Mouse (Mus musculus): Measurements from ENCODE around the gene Galk1. TPM values are rescaled to one million over a fixed set of nuclear protein-coding genes. Genes with fewer than 3 reads are reported as not detected.

The Galk1 gene
- polyA plus RNA-seq, 1 experiment from 2014 or later: 128 TPM

DNA sequence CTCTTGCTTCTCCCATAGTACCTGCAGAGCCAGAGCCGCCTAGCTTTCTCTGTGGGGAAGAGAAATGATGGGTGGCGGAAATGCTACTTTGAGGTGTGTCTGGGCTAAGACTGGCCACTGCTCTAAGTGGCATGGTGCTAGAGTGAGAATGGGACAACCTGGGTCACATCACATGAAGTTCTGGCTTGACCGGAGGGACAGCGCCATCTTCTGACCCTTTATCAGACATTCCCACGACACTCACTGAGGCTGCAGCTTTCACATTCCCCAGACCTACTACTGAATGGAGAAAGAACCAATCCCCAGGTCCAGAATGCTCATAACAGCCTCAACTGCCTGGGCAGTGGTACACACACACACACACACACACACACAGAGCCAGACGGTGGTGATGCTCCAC is 5.6 kb upstream of the Galk1 start:
- no peak overlapping the region for H3K4me2 ChIP-seq (ENCODE audit: low read length)
- no peak overlapping the region for H3K27ac ChIP-seq (replicated peaks in 1 of 2; ENCODE audit: control insufficient read depth in 1 of 2, insufficient read depth in 1 of 2, low read depth in 2 of 2, low read length in 2 of 2)
- no peak for ATAC-seq (ENCODE audit: insufficient number of reproducible peaks, insufficient read depth, low FRiP score, low read depth)
- no peak overlapping the region for H3K9ac ChIP-seq (ENCODE audit: low read length)
- H3K9me3 ChIP-seq (ENCODE audit: control insufficient read depth, low read length): no peaks in the 10 kb centered on the region
- 20% methylated on average over 6 of the region's 6 CpGs for WGBS
- H3K27me3 ChIP-seq (ENCODE audit: control insufficient read depth, insufficient read depth, low read length): no peaks in the 10 kb centered on the region
- H3K4me1 ChIP-seq (ENCODE audit: control insufficient read depth in 2 of 2, insufficient read depth in 2 of 2, low read length in 2 of 2): peaks cover under 1 to 12% of the 10 kb centered on the region in 2 experiments; a peak in 2 of 4 replicates
- H3K36me3 ChIP-seq (ENCODE audit: control insufficient read depth, insufficient read depth, low read length): peaks cover 19% of the 10 kb centered on the region
- no peak overlapping the region for H3K4me3 ChIP-seq (ENCODE audit: control insufficient read depth in 1 of 2, insufficient read depth in 1 of 2, low read depth in 1 of 2, low read length in 2 of 2)

- no peak for ATAC-seq (ENCODE audit: insufficient number of reproducible peaks, insufficient read depth, low FRiP score, low read depth)
- Histone ChIP-seq H3K9me3 (ENCODE audit: control insufficient read depth, low read length) (no peaks in the 10 kb centered on the region), H3K4me3 (ENCODE audit: control insufficient read depth in 1 of 2, insufficient read depth in 1 of 2, low read depth in 1 of 2, low read length in 2 of 2) (no peak overlapping the region), H3K4me2 (ENCODE audit: low read length) (no peak overlapping the region), H3K9ac (ENCODE audit: low read length) (no peak overlapping the region), H3K27me3 (ENCODE audit: control insufficient read depth, insufficient read depth, low read length) (no peaks in the 10 kb centered on the region), H3K36me3 (ENCODE audit: control insufficient read depth, insufficient read depth, low read length) (peaks cover 10% of the 10 kb centered on the region), H3K27ac (replicated peaks in 1 of 2; ENCODE audit: control insufficient read depth in 1 of 2, insufficient read depth in 1 of 2, low read depth in 2 of 2, low read length in 2 of 2) (no peak overlapping the region; a peak in 1 of 4 replicates), H3K4me1 (ENCODE audit: control insufficient read depth in 2 of 2, insufficient read depth in 2 of 2, low read length in 2 of 2) (peaks cover 7 to 9% of the 10 kb centered on the region in 2 experiments)
- 59% methylated on average over 8 of the region's 8 CpGs for WGBS
These were observed 2.3 kb upstream of the Galk1 start for GRCm38 (mm10) chr11:116014821-116015220.

GRCm38 (mm10) chr11:116011529-116012261 is 824 bp downstream of the Galk1 start:
- H3K27me3 ChIP-seq (ENCODE audit: control insufficient read depth, insufficient read depth, low read length): no peaks in the 10 kb centered on the region
- ATAC-seq (ENCODE audit: insufficient number of reproducible peaks, insufficient read depth, low FRiP score, low read depth): no peak; the same call in 1 of the 2 replicates
- peaks cover 41% of the 10 kb centered on the region for H3K36me3 ChIP-seq (ENCODE audit: control insufficient read depth, insufficient read depth, low read length)
- H3K4me1 ChIP-seq (ENCODE audit: control insufficient read depth in 2 of 2, insufficient read depth in 2 of 2, low read length in 2 of 2): peaks cover 7 to 9% of the 10 kb centered on the region in 2 experiments
- peak overlapping the region; percentile 55 to 75 for H3K27ac ChIP-seq (replicated peaks in 1 of 2; ENCODE audit: control insufficient read depth in 1 of 2, insufficient read depth in 1 of 2, low read depth in 2 of 2, low read length in 2 of 2)
- peak overlapping the region; percentile 52 to 68 for H3K4me3 ChIP-seq (ENCODE audit: control insufficient read depth in 1 of 2, insufficient read depth in 1 of 2, low read depth in 1 of 2, low read length in 2 of 2)
- H3K9me3 ChIP-seq (ENCODE audit: control insufficient read depth, low read length): no peaks in the 10 kb centered on the region
- H3K4me2 ChIP-seq (ENCODE audit: low read length): peak overlapping the region; percentile 68
- WGBS: 23% methylated on average over 13 of the region's 14 CpGs
- peak overlapping the region; percentile 73 for H3K9ac ChIP-seq (ENCODE audit: low read length)

- Histone ChIP-seq H3K27ac (replicated peaks in 1 of 2; ENCODE audit: control insufficient read depth in 1 of 2, insufficient read depth in 1 of 2, low read depth in 2 of 2, low read length in 2 of 2) (no peak overlapping the region), H3K4me3 (ENCODE audit: control insufficient read depth in 1 of 2, insufficient read depth in 1 of 2, low read depth in 1 of 2, low read length in 2 of 2) (no peak overlapping the region), H3K27me3 (ENCODE audit: control insufficient read depth, insufficient read depth, low read length) (no peaks in the 10 kb centered on the region), H3K9ac (ENCODE audit: low read length) (no peak overlapping the region), H3K36me3 (ENCODE audit: control insufficient read depth, insufficient read depth, low read length) (peaks cover 42% of the 10 kb centered on the region), H3K4me1 (ENCODE audit: control insufficient read depth in 2 of 2, insufficient read depth in 2 of 2, low read length in 2 of 2) (peaks cover 7 to 9% of the 10 kb centered on the region in 2 experiments), H3K9me3 (ENCODE audit: control insufficient read depth, low read length) (no peaks in the 10 kb centered on the region), H3K4me2 (ENCODE audit: low read length) (no peak overlapping the region)
- no peak for ATAC-seq (ENCODE audit: insufficient number of reproducible peaks, insufficient read depth, low FRiP score, low read depth)
- 73% methylated on average over 5 of the region's 5 CpGs for WGBS
These were observed 1.6 kb downstream of the Galk1 start for GRCm38 (mm10) chr11:116010948-116011347.

DNA sequence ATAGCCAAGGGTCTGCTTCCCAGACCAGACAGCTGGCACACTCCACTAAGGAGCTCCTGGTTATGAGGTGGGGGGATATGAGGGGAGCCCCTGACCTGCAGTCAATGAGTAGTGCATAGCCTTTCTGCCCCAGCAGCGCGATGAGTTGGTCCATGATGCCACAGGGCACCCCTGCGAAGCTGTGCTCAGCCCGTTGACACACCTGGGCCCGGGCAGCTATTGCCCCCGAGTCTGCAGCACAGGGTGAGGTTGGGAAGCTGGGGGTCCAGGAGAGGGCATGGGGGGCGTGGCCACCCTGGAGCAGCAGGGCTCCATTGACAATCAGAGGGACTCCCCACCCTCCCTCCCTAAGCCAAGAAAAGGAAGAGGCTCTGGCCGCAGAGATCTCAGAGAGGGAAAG is 2.4 kb downstream of the Galk1 start:
- 95% methylated on average over 8 of the region's 8 CpGs for WGBS
- Histone ChIP-seq H3K4me2 (ENCODE audit: low read length) (no peak overlapping the region), H3K9ac (ENCODE audit: low read length) (no peak overlapping the region), H3K36me3 (ENCODE audit: control insufficient read depth, insufficient read depth, low read length) (peaks cover 42% of the 10 kb centered on the region), H3K9me3 (ENCODE audit: control insufficient read depth, low read length) (no peaks in the 10 kb centered on the region), H3K27me3 (ENCODE audit: control insufficient read depth, insufficient read depth, low read length) (no peaks in the 10 kb centered on the region), H3K4me3 (ENCODE audit: control insufficient read depth in 1 of 2, insufficient read depth in 1 of 2, low read depth in 1 of 2, low read length in 2 of 2) (no peak overlapping the region), H3K27ac (replicated peaks in 1 of 2; ENCODE audit: control insufficient read depth in 1 of 2, insufficient read depth in 1 of 2, low read depth in 2 of 2, low read length in 2 of 2) (no peak overlapping the region), H3K4me1 (ENCODE audit: control insufficient read depth in 2 of 2, insufficient read depth in 2 of 2, low read length in 2 of 2) (peaks cover 15 to 16% of the 10 kb centered on the region in 2 experiments)
- ATAC-seq (ENCODE audit: insufficient number of reproducible peaks, insufficient read depth, low FRiP score, low read depth): no peak

- H3K4me1 ChIP-seq (ENCODE audit: control insufficient read depth in 2 of 2, insufficient read depth in 2 of 2, low read length in 2 of 2): peaks cover 17 to 20% of the 10 kb centered on the region in 2 experiments
- H3K27me3 ChIP-seq (ENCODE audit: control insufficient read depth, insufficient read depth, low read length): no peaks in the 10 kb centered on the region
- no peak overlapping the region for H3K4me3 ChIP-seq (ENCODE audit: control insufficient read depth in 1 of 2, insufficient read depth in 1 of 2, low read depth in 1 of 2, low read length in 2 of 2)
- no peak overlapping the region for H3K9ac ChIP-seq (ENCODE audit: low read length)
- no peak overlapping the region for H3K4me2 ChIP-seq (ENCODE audit: low read length)
- no peaks in the 10 kb centered on the region for H3K9me3 ChIP-seq (ENCODE audit: control insufficient read depth, low read length)
- WGBS: 93% methylated on average over 11 of the region's 11 CpGs
- peaks cover 42% of the 10 kb centered on the region for H3K36me3 ChIP-seq (ENCODE audit: control insufficient read depth, insufficient read depth, low read length)
- no peak overlapping the region for H3K27ac ChIP-seq (replicated peaks in 1 of 2; ENCODE audit: control insufficient read depth in 1 of 2, insufficient read depth in 1 of 2, low read depth in 2 of 2, low read length in 2 of 2)
- ATAC-seq (ENCODE audit: insufficient number of reproducible peaks, insufficient read depth, low FRiP score, low read depth): no peak
These were observed 2.9 kb downstream of the Galk1 start for GRCm38 (mm10) chr11:116009661-116010060.

DNA sequence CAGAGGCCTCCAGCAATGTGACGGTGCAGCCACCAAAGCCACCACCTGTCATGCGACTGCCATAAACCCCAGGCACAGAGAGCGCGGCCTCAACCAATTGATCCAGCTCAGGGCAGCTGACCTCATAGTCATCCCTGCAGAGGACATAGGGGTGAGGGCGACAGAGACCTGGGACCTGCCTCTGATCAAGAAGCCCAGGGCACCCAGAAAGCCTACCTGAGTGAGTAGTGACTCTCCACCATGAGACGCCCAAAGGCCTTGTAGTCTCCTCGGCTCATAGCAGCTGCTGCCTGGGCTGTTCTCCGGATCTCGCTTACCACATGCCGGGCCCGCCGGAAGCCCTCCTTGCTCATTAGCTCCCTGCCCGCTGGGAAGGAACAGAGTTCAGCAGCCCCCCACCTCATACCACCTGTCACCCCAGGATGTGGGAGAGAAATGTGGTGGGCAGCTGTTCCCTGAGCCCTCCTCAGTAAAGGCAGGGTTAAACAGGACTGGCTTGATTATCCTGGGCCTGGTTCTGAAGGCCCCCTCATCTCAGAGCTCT is 3.6 kb downstream of the Galk1 start:
- Histone ChIP-seq H3K4me1 (ENCODE audit: control insufficient read depth in 2 of 2, insufficient read depth in 2 of 2, low read length in 2 of 2) (peaks cover 19 to 24% of the 10 kb centered on the region in 2 experiments), H3K9me3 (ENCODE audit: control insufficient read depth, low read length) (no peaks in the 10 kb centered on the region), H3K9ac (ENCODE audit: low read length) (no peak overlapping the region), H3K27me3 (ENCODE audit: control insufficient read depth, insufficient read depth, low read length) (no peaks in the 10 kb centered on the region), H3K36me3 (ENCODE audit: control insufficient read depth, insufficient read depth, low read length) (peaks cover 42% of the 10 kb centered on the region), H3K4me3 (ENCODE audit: control insufficient read depth in 1 of 2, insufficient read depth in 1 of 2, low read depth in 1 of 2, low read length in 2 of 2) (no peak overlapping the region), H3K4me2 (ENCODE audit: low read length) (no peak overlapping the region), H3K27ac (replicated peaks in 1 of 2; ENCODE audit: control insufficient read depth in 1 of 2, insufficient read depth in 1 of 2, low read depth in 2 of 2, low read length in 2 of 2) (no peak overlapping the region)
- WGBS: 95% methylated on average over 13 of the region's 13 CpGs
- ATAC-seq (ENCODE audit: insufficient number of reproducible peaks, insufficient read depth, low FRiP score, low read depth): no peak
